Mouse (Mus musculus): ENCODE measurements at regions not wholly inside any gene's neighbourhood (a gene's known extent, or its start where the extent isn't known, plus 50 kb on each side); places are given as distances from the start of the nearest gene placed in this dataset.

DNA sequence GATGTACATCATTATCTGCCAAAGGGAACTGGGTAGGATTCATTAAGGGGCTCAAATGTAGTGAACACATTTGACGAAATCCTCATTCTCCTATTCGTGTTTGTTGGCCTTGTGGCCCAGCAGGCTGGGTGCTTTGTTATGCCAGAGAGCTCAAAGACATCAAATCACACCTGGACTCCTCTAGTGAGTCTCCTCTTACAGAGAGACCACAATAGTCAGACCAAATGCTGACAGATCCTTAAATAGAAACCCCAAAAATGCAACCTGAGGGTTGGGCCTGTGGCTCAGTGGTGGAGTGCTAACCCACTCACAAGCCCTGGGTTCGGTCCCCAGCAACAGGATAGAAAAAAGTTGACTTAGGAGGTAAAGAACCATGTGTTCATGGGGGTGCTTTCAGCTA is 158.5 kb upstream of the Tab2 start:
- Histone ChIP-seq H3K27me3 (replicated peaks) (no peaks in the 10 kb centered on the region), H3K9me3 (replicated peaks) (no peaks in the 10 kb centered on the region), H3K9ac (no peak overlapping the region), H3K27ac (ENCODE audit: poor library complexity, severe bottlenecking) (no peak overlapping the region), H3K36me3 (no peaks in the 10 kb centered on the region), H3K4me1 (replicated peaks) (peaks cover 17% of the 10 kb centered on the region), H3K4me2 (no peak overlapping the region), H3K4me3 (no peak overlapping the region)
- WGBS: 56% methylated on average over 3 of the region's 3 CpGs
- ATAC-seq (ENCODE audit: insufficient number of reproducible peaks, low FRiP score): no peak

DNA sequence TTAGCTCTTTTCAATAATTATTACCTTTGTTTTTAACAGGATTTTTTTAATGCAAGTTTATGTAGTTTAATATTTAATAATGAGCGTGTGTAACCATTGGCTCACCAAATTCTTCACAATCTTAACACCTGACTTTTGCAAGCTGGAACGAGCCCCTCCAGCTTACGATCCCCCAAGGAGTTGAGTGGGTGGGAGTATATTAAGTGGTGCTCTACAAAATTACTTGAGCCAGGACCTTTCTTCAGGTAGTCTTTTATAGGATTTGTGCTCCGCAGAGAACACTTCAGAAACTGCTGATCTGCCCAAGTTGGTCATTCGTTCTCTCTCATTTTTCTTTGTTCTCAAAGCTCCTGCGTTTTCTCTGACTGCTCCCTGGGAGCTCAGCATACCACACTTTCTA is 144.5 kb upstream of the Tab2 start:
- no peak for ATAC-seq (ENCODE audit: insufficient number of reproducible peaks, low FRiP score)
- H3K27me3 ChIP-seq (replicated peaks): no peaks in the 10 kb centered on the region
- H3K27ac ChIP-seq (ENCODE audit: poor library complexity, severe bottlenecking): no peak overlapping the region

DNA sequence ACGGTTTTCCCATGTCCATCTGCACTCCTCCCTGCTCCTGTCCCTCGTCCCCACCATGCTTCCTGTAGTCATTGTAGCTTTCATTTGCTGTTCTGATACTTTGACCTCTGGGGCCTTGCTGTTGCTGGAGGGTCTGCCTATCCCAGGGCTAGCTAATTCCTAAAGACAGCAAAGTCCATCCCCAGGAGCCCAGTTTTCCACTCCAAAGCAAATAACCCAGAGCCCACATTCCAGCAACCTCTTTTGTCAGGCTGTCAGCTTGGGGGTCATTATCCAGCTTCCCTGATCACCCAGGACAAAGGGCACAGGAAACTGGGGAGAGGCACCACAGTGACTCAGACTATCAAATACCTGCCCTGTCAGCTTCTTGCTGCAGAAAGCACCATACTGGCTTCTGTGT is 139.9 kb upstream of the Tab2 start:
- WGBS: 54% methylated on average over 2 of the region's 2 CpGs
- H3K27me3 ChIP-seq (replicated peaks): no peaks in the 10 kb centered on the region
- no peak overlapping the region for H3K4me3 ChIP-seq

More for the DNA sequence above, 144.5 kb upstream of the Tab2 start:
- Histone ChIP-seq H3K36me3 (no peaks in the 10 kb centered on the region), H3K9ac (no peak overlapping the region), H3K4me2 (no peak overlapping the region), H3K9me3 (replicated peaks) (peaks cover 11% of the 10 kb centered on the region), H3K4me1 (replicated peaks) (0 out of 2 replicates have a peak, but pooled peaks cover 3% of the 10 kb centered on the region), H3K4me3 (no peak overlapping the region)
- 87% methylated on average over 6 of the region's 6 CpGs for WGBS

DNA sequence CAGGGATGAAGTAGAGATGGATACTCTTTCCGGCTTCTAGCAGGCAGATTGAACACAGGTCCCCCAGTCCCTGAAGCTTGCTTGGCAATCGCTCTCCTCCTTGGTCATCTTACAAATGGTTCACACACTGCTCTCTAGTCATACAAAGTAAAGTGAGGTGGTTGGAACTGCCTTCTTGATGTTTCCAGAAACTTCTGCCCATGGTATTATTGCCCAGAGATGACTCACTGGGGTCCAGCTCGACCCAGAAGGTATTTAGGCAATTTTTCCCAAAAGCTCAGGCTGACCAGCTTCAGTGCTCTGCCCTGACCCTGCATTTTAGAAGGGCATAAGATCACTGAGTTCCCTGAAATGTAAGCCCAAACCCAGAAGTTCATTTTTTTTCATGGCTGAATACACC is 139.2 kb upstream of the Tab2 start:
- no peak overlapping the region for H3K4me3 ChIP-seq
- no peaks in the 10 kb centered on the region for H3K27me3 ChIP-seq (replicated peaks)
- H3K9ac ChIP-seq: no peak overlapping the region
- H3K4me2 ChIP-seq: no peak overlapping the region
- H3K9me3 ChIP-seq (replicated peaks): peaks cover 7% of the 10 kb centered on the region
- H3K4me1 ChIP-seq (replicated peaks): peaks cover 24% of the 10 kb centered on the region
- ATAC-seq (ENCODE audit: insufficient number of reproducible peaks, low FRiP score): no peak
- H3K27ac ChIP-seq (ENCODE audit: poor library complexity, severe bottlenecking): no peak overlapping the region
- 85% methylated on average over 3 of the region's 3 CpGs for WGBS
- no peaks in the 10 kb centered on the region for H3K36me3 ChIP-seq

More for the DNA sequence above, 139.9 kb upstream of the Tab2 start:
- Histone ChIP-seq H3K27ac (ENCODE audit: poor library complexity, severe bottlenecking) (no peak overlapping the region), H3K36me3 (no peaks in the 10 kb centered on the region), H3K9ac (no peak overlapping the region), H3K4me2 (no peak overlapping the region), H3K9me3 (replicated peaks) (peaks cover 7% of the 10 kb centered on the region), H3K4me1 (replicated peaks) (peaks cover 21% of the 10 kb centered on the region)
- no peak for ATAC-seq (ENCODE audit: insufficient number of reproducible peaks, low FRiP score)

DNA sequence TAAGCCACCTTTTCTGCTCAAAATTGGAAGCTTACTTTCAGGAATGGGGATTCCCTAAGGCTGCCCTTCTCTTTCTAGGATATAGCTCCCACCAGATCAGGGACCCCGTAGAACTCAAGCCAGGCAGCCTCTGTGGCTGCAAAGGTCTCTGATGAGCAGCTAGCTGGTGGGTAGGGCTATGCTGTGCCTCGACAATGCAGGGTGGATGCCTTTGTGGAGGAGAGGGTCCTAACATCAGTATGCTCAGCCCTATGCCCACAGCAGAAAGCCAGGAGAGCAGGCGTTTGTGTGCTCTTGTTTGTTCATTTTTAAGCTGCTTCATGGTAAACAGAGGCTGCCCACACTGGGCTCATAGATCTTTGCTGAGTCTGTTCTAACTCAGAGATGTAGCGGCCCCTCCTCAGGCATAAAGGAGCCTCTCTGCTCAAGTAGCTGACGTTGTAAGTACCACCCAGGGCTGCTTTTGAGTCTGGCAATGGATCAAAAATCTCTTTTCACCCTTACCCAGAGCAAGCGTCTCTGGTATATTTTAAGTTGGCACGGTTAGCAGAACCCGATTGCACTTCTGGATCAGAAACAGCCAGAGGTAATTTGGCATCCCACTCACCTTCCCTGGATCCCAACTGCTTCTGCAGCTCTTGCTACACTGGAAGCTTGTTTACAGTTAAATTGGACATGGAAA is 136.0 kb upstream of the Tab2 start:
- peak overlapping the region; percentile 41 for H3K9ac ChIP-seq

DNA sequence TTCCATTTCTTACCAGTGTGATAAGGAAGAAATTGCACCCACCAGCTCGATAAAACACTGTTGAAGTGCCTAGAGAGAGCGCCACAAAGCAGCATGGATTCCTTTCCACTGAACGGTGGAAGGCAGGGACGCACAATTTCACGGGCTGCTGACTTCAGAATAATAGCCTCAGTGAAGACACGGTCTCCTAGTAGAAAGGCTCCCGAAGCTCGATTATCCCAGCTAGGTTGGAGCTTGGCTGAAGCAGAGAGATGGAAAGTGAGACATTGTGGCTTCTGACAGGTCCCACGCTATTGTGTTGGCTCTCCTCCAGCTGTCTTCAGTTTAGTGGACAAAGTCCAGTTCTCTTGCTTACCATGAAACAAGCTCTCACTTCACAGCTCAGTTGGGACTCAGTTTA is 133.3 kb upstream of the Tab2 start:
- Histone ChIP-seq H3K4me3 (no peak overlapping the region), H3K9me3 (replicated peaks) (no peaks in the 10 kb centered on the region), H3K36me3 (no peaks in the 10 kb centered on the region), H3K9ac (no peak overlapping the region), H3K27me3 (replicated peaks) (no peaks in the 10 kb centered on the region), H3K4me2 (0 out of 2 replicates have a peak overlapping the region, but pooled peaks have one; percentile 17), H3K4me1 (replicated peaks) (peaks cover 43% of the 10 kb centered on the region), H3K27ac (ENCODE audit: poor library complexity, severe bottlenecking) (peak overlapping the region; percentile 48; the same call in 1 of the 2 replicates)
- 22% methylated on average over 9 of the region's 9 CpGs for WGBS
- ATAC-seq (ENCODE audit: insufficient number of reproducible peaks, low FRiP score): no peak

More for the DNA sequence above, 136.0 kb upstream of the Tab2 start:
- Histone ChIP-seq H3K4me2 (0 out of 2 replicates have a peak overlapping the region, but pooled peaks have one; percentile 21), H3K9me3 (replicated peaks) (no peaks in the 10 kb centered on the region), H3K27ac (ENCODE audit: poor library complexity, severe bottlenecking) (peak overlapping the region; percentile 53), H3K4me1 (replicated peaks) (peaks cover 43% of the 10 kb centered on the region), H3K27me3 (replicated peaks) (no peaks in the 10 kb centered on the region), H3K36me3 (no peaks in the 10 kb centered on the region), H3K4me3 (no peak overlapping the region)
- WGBS: 36% methylated on average over 8 of the region's 8 CpGs
- ATAC-seq (ENCODE audit: insufficient number of reproducible peaks, low FRiP score): 0 out of 2 replicates have a peak, but pooled peaks have one; percentile 11

DNA sequence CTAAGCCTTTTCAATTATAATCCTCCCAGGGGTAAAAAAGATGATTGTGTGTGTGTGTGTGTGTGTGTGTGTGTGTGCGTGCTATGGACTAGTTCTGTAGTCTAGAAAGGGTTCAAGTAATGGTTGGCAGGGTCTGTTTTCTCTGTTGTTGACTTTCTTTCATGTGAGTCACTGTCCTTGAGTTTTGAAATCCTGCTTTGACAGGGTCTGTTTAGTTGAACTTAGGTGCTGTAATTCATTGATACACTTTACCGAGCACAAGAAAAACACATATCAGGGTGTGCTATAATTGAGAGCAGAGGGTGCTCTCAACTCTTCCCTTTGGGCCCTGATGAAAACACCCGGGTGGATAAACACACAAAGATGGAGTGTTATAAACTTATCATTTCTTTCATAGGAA is 132.7 kb upstream of the Tab2 start:
- 59% methylated on average over 3 of the region's 3 CpGs for WGBS
- H3K27ac ChIP-seq (ENCODE audit: poor library complexity, severe bottlenecking): 0 out of 2 replicates have a peak overlapping the region, but pooled peaks have one; percentile 19
- no peak for ATAC-seq (ENCODE audit: insufficient number of reproducible peaks, low FRiP score)
- no peak overlapping the region for H3K4me3 ChIP-seq
- H3K36me3 ChIP-seq: no peaks in the 10 kb centered on the region
- H3K9me3 ChIP-seq (replicated peaks): no peaks in the 10 kb centered on the region
- H3K27me3 ChIP-seq (replicated peaks): no peaks in the 10 kb centered on the region
- H3K4me1 ChIP-seq (replicated peaks): peaks cover 43% of the 10 kb centered on the region
- no peak overlapping the region for H3K9ac ChIP-seq
- no peak overlapping the region for H3K4me2 ChIP-seq

DNA sequence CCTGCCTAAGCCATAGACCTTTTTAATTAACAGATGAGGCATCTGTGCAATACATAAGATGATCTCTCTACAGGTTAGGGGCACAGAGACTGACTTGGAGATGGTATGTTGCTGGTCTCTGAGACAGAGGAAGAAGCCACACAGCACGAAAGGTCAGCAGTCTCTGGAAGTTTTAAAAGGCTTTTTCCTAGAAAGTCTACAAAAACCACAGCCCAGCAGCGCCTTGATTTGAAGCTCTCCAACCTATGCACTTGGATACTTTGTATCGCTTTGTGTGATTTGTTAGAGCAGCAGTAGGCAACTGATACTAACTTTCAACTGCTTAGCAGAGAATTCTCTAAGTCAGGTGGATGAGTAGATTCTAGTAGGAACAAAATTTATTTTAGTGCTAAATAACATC is 132.3 kb upstream of the Tab2 start:
- H3K36me3 ChIP-seq: no peaks in the 10 kb centered on the region
- no peak for ATAC-seq (ENCODE audit: insufficient number of reproducible peaks, low FRiP score)
- no peaks in the 10 kb centered on the region for H3K9me3 ChIP-seq (replicated peaks)
- WGBS: 86% methylated on average over 3 of the region's 3 CpGs
- no peak overlapping the region for H3K4me2 ChIP-seq
- H3K4me3 ChIP-seq: no peak overlapping the region
- no peak overlapping the region for H3K27ac ChIP-seq (ENCODE audit: poor library complexity, severe bottlenecking)
- H3K27me3 ChIP-seq (replicated peaks): no peaks in the 10 kb centered on the region
- H3K9ac ChIP-seq: no peak overlapping the region
- H3K4me1 ChIP-seq (replicated peaks): peaks cover 43% of the 10 kb centered on the region

DNA sequence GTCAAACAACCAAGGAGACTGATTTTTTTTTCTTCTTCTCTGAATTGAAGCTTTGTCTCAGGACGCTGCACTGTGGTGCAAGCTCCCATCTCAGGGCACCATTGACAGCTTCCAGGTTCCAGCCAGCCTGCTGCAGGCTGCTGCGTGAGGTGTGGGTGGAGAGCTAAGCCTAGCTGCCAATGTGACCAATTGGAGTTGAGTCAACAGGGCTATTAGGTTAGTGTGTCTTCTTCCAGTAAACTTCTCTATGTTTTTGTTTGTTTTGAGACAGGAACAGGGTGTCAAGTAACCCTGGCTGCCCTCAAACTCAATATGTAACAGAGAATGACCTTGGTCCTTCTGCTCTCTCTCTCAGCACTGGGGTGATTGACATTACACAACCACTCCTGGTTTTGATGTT is 131.1 kb upstream of the Tab2 start:
- no peak for ATAC-seq (ENCODE audit: insufficient number of reproducible peaks, low FRiP score)
- 28% methylated on average over 2 of the region's 2 CpGs for WGBS
- Histone ChIP-seq H3K4me1 (replicated peaks) (peaks cover 39% of the 10 kb centered on the region), H3K9me3 (replicated peaks) (no peaks in the 10 kb centered on the region), H3K4me3 (no peak overlapping the region), H3K27ac (ENCODE audit: poor library complexity, severe bottlenecking) (no peak overlapping the region), H3K4me2 (no peak overlapping the region), H3K36me3 (no peaks in the 10 kb centered on the region), H3K27me3 (replicated peaks) (no peaks in the 10 kb centered on the region), H3K9ac (no peak overlapping the region)

DNA sequence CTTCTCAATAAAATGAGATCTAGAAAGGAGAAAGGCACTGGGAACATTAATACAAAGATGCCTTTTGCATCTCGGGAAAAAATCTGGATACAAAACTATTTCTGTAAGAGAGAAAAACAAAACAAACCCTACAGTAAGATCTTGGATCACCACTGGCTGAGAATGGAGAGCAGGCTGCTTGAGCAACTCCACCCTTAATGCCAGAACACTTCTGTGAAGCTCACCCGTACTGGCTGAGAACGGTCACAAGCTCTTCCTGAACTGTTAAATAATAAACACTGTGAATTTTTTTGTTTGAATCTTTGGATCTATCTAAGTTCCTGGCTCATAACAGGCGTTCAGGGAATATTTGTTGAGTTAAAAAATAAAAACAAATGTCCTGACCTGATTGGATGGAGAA is 130.4 kb upstream of the Tab2 start:
- H3K9me3 ChIP-seq (replicated peaks): no peaks in the 10 kb centered on the region
- no peak overlapping the region for H3K9ac ChIP-seq
- no peak for ATAC-seq (ENCODE audit: insufficient number of reproducible peaks, low FRiP score)
- H3K36me3 ChIP-seq: no peaks in the 10 kb centered on the region
- no peak overlapping the region for H3K4me3 ChIP-seq
- H3K27ac ChIP-seq (ENCODE audit: poor library complexity, severe bottlenecking): no peak overlapping the region
- H3K27me3 ChIP-seq (replicated peaks): no peaks in the 10 kb centered on the region
- H3K4me1 ChIP-seq (replicated peaks): peaks cover 33% of the 10 kb centered on the region
- no peak overlapping the region for H3K4me2 ChIP-seq
- WGBS: 73% methylated on average over 4 of the region's 4 CpGs

DNA sequence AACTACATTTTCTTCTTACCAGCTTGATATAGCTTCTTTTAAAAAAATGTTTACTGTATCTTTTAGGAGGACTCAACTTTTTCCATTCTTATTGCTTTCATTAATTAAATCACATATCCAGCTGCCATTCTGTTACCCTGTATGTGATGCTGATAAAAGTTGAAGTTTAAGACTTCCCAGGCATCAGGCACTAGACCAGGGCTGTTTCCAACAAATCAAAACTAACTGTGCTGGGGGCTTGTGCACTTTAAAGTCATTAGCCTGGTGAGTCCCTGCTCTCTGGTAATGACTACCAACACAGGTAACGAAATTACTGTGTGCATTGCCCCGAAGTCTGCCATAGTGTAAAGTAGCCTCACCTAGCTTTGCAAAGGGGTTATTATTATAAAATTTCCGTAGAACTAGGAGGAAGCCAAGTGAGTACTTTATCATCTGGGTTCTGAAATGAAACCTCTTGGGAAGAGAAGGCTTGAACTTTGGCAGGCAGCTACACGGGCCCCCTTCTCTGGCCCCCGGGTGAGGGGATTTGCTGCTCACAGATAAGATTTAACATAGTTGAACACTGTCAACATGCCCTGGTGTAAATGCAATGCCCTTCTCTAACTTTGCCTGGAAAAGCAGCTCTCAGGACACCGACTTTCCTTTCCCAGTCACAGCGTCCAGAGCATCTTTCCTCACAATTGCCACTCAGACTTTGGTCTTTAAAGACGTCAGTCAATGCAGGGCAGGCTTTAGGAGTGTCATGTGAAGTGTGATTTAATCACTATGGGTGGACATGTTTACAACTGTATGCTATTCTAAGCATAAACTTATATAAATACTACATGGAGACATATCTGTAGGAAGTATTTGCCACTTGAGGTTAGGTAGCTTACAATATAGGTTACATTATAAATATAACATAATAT is 122.1 kb upstream of the Tab2 start:
- H3K4me3 ChIP-seq: no peak overlapping the region
- WGBS: 21% methylated on average over 8 of the region's 8 CpGs
- H3K4me2 ChIP-seq: peak overlapping the region; percentile 35
- ATAC-seq (ENCODE audit: insufficient number of reproducible peaks, low FRiP score): peak; percentile 84
- no peaks in the 10 kb centered on the region for H3K27me3 ChIP-seq (replicated peaks)
- H3K9ac ChIP-seq: no peak overlapping the region
- H3K4me1 ChIP-seq (replicated peaks): peaks cover 19% of the 10 kb centered on the region
- no peaks in the 10 kb centered on the region for H3K9me3 ChIP-seq (replicated peaks)
- H3K36me3 ChIP-seq: no peaks in the 10 kb centered on the region
- H3K27ac ChIP-seq (ENCODE audit: poor library complexity, severe bottlenecking): peak overlapping the region; percentile 70
